Mouse (Mus musculus) MEL (cell line): ENCODE results near the gene Ube2o.

ENCODE experiments used
- CHD1 ChIP-seq: IDR thresholded peaks from 2 replicates; pipeline ENCODE4 v1.6.1; 2012; ENCODE audit warnings: low read depth, mild to moderate bottlenecking, inconsistent platforms, low read length, improper control_type of control experiment
- CTCF ChIP-seq, 3 experiments: IDR thresholded peaks in 2 of 3; conservative IDR thresholded peaks in 1 of 3; 2 replicates each; pipeline ENCODE4 v1.5.1; 2011 to 2012; ENCODE audit warnings: low read length in 3 of 3, low read depth in 2 of 3, mild to moderate bottlenecking in 2 of 3, improper control_type of control experiment in 1 of 3, inconsistent platforms in 1 of 3, mixed read lengths in 1 of 3, moderate library complexity in 1 of 3; ENCODE audit not compliant: control insufficient read depth in 1 of 3, insufficient read depth in 1 of 3, poor library complexity in 1 of 3, severe bottlenecking in 1 of 3
- EP300 ChIP-seq, 2 experiments: IDR thresholded peaks; 2 replicates each; pipeline ENCODE4 v1.6.1; 2011; ENCODE audit warnings: improper control_type of control experiment in 2 of 2, low read length in 2 of 2, low read depth in 1 of 2, mild to moderate bottlenecking in 1 of 2
- GABPA ChIP-seq: IDR thresholded peaks from 2 replicates; pipeline ENCODE4 v1.6.1; 2012; ENCODE audit warnings: low read depth, mild to moderate bottlenecking, inconsistent platforms, low read length, improper control_type of control experiment, moderate library complexity
- GATA1 ChIP-seq: IDR thresholded peaks from 2 replicates; pipeline ENCODE4 v1.6.1; 2011; ENCODE audit warnings: low read depth, low read length, improper control_type of control experiment
- MAZ ChIP-seq: IDR thresholded peaks from 2 replicates; pipeline ENCODE4 v1.6.1; 2012; ENCODE audit warnings: low read depth, mild to moderate bottlenecking, inconsistent platforms, low read length, improper control_type of control experiment
- NRF1 ChIP-seq: IDR thresholded peaks from 2 replicates; pipeline ENCODE4 v1.6.1; 2014; ENCODE audit warnings: low read depth, mild to moderate bottlenecking, inconsistent platforms, low read length, improper control_type of control experiment, moderate library complexity; ENCODE audit not compliant: poor library complexity, insufficient read depth, severe bottlenecking
- POLR2A ChIP-seq, 2 experiments: IDR thresholded peaks; 2 replicates each; pipeline ENCODE4 v1.6.1; 2011 to 2012; ENCODE audit warnings: low read length in 2 of 2, mild to moderate bottlenecking in 2 of 2, control low read depth in 1 of 2, improper control_type of control experiment in 1 of 2, low read depth in 1 of 2, moderate library complexity in 1 of 2; ENCODE audit not compliant: control insufficient read depth in 1 of 2, insufficient read depth in 1 of 2, poor library complexity in 1 of 2
- TAL1 ChIP-seq: IDR thresholded peaks from 2 replicates; pipeline ENCODE4 v1.6.1; 2012; ENCODE audit warnings: mild to moderate bottlenecking, inconsistent platforms, low read length, moderate library complexity, mixed read lengths
- TCF12 ChIP-seq: IDR thresholded peaks from 2 replicates; pipeline ENCODE4 v1.6.1; 2014; ENCODE audit warnings: low read depth, mild to moderate bottlenecking, inconsistent platforms, low read length, improper control_type of control experiment, moderate library complexity

DNA sequence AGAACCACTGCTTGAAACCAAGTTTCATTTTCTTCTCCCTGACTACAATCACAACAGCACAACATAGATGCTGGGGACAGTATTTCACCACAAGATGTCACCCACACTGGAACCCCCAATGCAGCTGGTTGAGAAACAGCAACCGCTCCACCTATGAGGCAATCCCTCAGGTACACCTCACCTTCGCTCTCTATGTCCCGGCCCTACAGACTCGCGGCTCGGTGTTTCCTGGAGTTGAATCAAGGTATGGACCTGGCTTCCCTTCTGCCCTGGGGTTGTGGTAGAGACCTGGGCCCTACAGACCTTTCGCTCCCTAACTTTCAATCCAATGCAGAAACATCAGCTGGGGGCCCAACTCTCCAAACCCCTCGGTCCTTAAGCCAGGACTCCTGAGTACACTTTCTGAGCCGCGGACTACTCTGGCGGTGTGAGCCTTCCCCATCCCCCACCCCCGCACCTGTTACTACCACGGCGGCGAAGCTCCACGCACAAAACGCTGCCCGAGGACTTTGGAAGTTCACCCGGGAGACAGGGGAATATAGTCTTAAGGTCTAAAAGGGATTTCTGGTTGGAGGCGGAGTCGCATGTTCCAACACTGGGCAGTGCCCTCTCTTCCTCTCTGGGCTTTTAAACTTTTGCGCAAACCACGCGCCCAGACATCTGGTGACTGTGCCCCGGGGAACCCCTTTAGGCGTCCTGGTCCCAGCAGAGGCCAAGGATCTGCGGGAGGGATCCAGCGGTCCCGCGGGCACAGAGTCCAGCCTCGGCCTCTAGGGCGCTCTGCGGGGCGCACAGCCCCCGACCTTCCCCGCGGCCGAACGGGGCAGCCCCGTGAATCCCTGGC lies 42.3 kb upstream of the Ube2o start:
- TF ChIP-seq GATA1 = no peak
- peak in 2 of 3 experiments; percentile 14 to 33; a peak in 1 of 6 replicates for TF ChIP-seq CTCF (IDR thresholded peaks at IDR 0.05 in 2 of 3, conservative IDR thresholded peaks at IDR 0.05 in 1 of 3; ENCODE audit: control insufficient read depth in 1 of 3, insufficient read depth in 1 of 3, low read depth in 2 of 3, low read length in 3 of 3, poor library complexity in 1 of 3, severe bottlenecking in 1 of 3)
- TF ChIP-seq POLR2A (IDR thresholded peaks at IDR 0.05; ENCODE audit: control insufficient read depth in 1 of 2, insufficient read depth in 1 of 2, low read depth in 1 of 2, low read length in 2 of 2, poor library complexity in 1 of 2) = no peak
- TF ChIP-seq TCF12 = no peak
- TF ChIP-seq EP300 (IDR thresholded peaks at IDR 0.05; ENCODE audit: low read depth in 1 of 2, low read length in 2 of 2) = no peak
- no peak for TF ChIP-seq MAZ
- TF ChIP-seq GABPA = no peak
- TF ChIP-seq NRF1 = no peak
- no peak for TF ChIP-seq TAL1
- TF ChIP-seq CHD1 = no peak
